ENCODE assay signal across 23 mouse cellular contexts in the genomic region with DNA sequence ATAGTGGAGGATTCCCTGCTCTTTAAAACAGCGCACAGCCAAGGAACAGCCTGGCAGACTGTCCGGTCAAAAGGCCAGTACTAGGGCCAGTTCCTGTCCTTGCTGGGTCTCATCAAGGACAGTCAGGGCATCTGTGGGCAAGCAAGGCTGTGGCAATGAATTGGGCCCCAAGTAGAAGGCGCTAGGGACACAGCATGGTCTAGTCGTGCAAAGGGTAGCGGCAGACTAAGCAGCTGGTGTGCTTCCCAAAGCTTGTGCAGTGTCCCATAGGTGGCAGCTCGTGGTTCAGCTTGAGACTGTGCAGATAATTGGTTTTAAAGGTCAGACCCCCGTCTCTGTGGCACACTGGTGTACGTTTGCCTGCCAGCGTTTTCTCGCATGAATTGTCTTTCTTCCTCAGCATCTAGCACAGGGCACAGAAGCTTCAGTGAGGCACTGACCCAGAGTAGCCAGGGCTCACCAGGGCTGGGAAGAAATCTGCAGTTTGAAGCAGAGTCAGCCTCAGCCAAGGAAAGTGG. TPM values are rescaled to one million over a fixed set of nuclear protein-coding genes. Genes with fewer than 3 reads are reported as not detected.
"Had no signal": no experiment of that assay in that cellular context is flagged by ENCODE, and none has a peak within 500 bp of the region (broad histone marks: within the 10 kb centered on the region; RNA-seq: fewer than 3 reads in every experiment).

No protein-coding gene starts in this region.

- DNase-seq: kidney, adult 18-20 months; kidney, adult 9 months; kidney, postnatal 36 days; layer of hippocampus, postnatal 36 days; lung, adult 18-20 months; lung, postnatal 36 days; right cerebral cortex, postnatal 25 days; thymus, adult 2 months had no signal

- ATAC-seq: inflammation-experienced regulatory T-cells, adult 6 months; liver, embryonic 12.5 days had no signal

- H3K4me1 ChIP-seq: liver, embryonic 15.5 days; lung, embryonic 15.5 days; neural tube, embryonic 13.5 days had no signal

- H3K9ac ChIP-seq: limb, embryonic 13.5 days; liver, embryonic 12.5 days; liver, embryonic 15.5 days; lung, embryonic 15.5 days; midbrain, embryonic 12.5 days; neural tube, embryonic 13.5 days had no signal

- H3K4me3 ChIP-seq: left cerebral cortex, adult 2 months; limb, embryonic 10.5 days; limb, embryonic 13.5 days; liver, embryonic 12.5 days; liver, embryonic 15.5 days; lung, embryonic 15.5 days; megakaryocyte, embryonic 14.5 days; midbrain, embryonic 12.5 days; myocyte; neural tube, embryonic 13.5 days had no signal

- H3K36me3 ChIP-seq: limb, embryonic 10.5 days; limb, embryonic 13.5 days; liver, embryonic 12.5 days; liver, embryonic 15.5 days; lung, embryonic 15.5 days; midbrain, embryonic 12.5 days; neural tube, embryonic 13.5 days had no signal

- H3K4me2 ChIP-seq: limb, embryonic 13.5 days; liver, embryonic 12.5 days; liver, embryonic 15.5 days; lung, embryonic 15.5 days; midbrain, embryonic 12.5 days; neural tube, embryonic 13.5 days had no signal

- H3K27me3 ChIP-seq: limb, embryonic 13.5 days; lung, embryonic 15.5 days; neural tube, embryonic 13.5 days had no signal

- H3K27ac ChIP-seq: kidney, postnatal 0 days; left cerebral cortex, adult 2 months; limb, embryonic 10.5 days; limb, embryonic 13.5 days; liver, embryonic 12.5 days; liver, embryonic 15.5 days; lung, embryonic 15.5 days; midbrain, embryonic 12.5 days; neural tube, embryonic 13.5 days; stomach, postnatal 0 days had no signal

- H3K9me3 ChIP-seq: limb, embryonic 10.5 days; limb, embryonic 13.5 days; liver, embryonic 12.5 days; liver, embryonic 15.5 days; lung, embryonic 15.5 days; midbrain, embryonic 12.5 days; neural tube, embryonic 13.5 days had no signal

RNA-seq across cellular contexts. Expression of a gene that starts 32.5 kb away (rescaled TPM):
- total RNA-seq: monocyte, adult 5-6 weeks had no signal
- polyA plus RNA-seq: small intestine, adult 2 months had no signal
